Comparison of ENCODE assay signal across 9 mouse cellular contexts in genomic region chr3:73708410-73708714, GRCm38 (mm10). TPM values are rescaled to one million over a fixed set of nuclear protein-coding genes. Genes with fewer than 3 reads are reported as not detected.
DNase-seq lines count a peak whose midpoint lies in the region; ATAC-seq and TF ChIP-seq lines count a peak whose summit lies in the region.
"Had no signal": no experiment of that assay in that cellular context is flagged by ENCODE, and none has a peak within 500 bp of the region (broad histone marks: within the 10 kb centered on the region; RNA-seq: fewer than 3 reads in every experiment).

Bche (minus strand) TSS chr3:73708415.

- 8% methylated on average over 10 of the region's 10 CpGs for WGBS in liver, adult 2 months
- 12% methylated on average over 10 of the region's 10 CpGs for WGBS in forebrain, embryonic 15.5 days
- WGBS in intestine, embryonic 15.5 days, result 10% methylated on average over 10 of the region's 10 CpGs
- 20% methylated on average over 10 of the region's 10 CpGs for WGBS in neural tube, embryonic 14.5 days

- peak within 1 kb of the TSS; percentile 68 for H3K4me2 ChIP-seq in forebrain, embryonic 15.5 days (replicated peaks)
- H3K4me2 ChIP-seq in intestine, embryonic 15.5 days (replicated peaks), result peak within 1 kb of the TSS; percentile 67
- peak within 1 kb of the TSS; percentile 61 for H3K4me2 ChIP-seq in neural tube, embryonic 14.5 days (ENCODE audit: low read depth, low read length)

- peak within 1 kb of the TSS; percentile 52 for H3K4me3 ChIP-seq in liver, adult 2 months (ENCODE audit: insufficient read depth, low read depth, low read length)
- H3K4me3 ChIP-seq in forebrain, embryonic 15.5 days, result peak within 1 kb of the TSS; percentile 41
- peak within 1 kb of the TSS; percentile 45 for H3K4me3 ChIP-seq in intestine, embryonic 15.5 days (replicated peaks)
- peak within 1 kb of the TSS; percentile 34 for H3K4me3 ChIP-seq in neural tube, embryonic 14.5 days (ENCODE audit: low read depth, low read length)

- no peak for ATAC-seq in forebrain, embryonic 15.5 days (replicated peaks)
- no peak for ATAC-seq in intestine, embryonic 15.5 days
- ATAC-seq in neural tube, embryonic 14.5 days (ENCODE audit: low read depth), result no peak

- peak within 1 kb of the TSS; percentile 90 for H3K27ac ChIP-seq in liver, adult 2 months (replicated peaks; ENCODE audit: insufficient read depth, low read depth, low read length)
- no peak within 1 kb of the TSS for H3K27ac ChIP-seq in forebrain, embryonic 15.5 days (replicated peaks)
- peak within 1 kb of the TSS; percentile 27 for H3K27ac ChIP-seq in intestine, embryonic 15.5 days
- no peak within 1 kb of the TSS for H3K27ac ChIP-seq in neural tube, embryonic 14.5 days (ENCODE audit: low read depth, low read length)

- no peak for TF ChIP-seq CTCF in liver, adult 2 months (IDR thresholded peaks at IDR 0.05; ENCODE audit: low read depth, low read length)

- no peaks in the 10 kb centered on the region for H3K36me3 ChIP-seq in liver, adult 2 months (ENCODE audit: control insufficient read depth, insufficient read depth, low read length)
- H3K36me3 ChIP-seq in forebrain, embryonic 15.5 days, result no peaks in the 10 kb centered on the region
- no peaks in the 10 kb centered on the region for H3K36me3 ChIP-seq in intestine, embryonic 15.5 days
- H3K36me3 ChIP-seq in neural tube, embryonic 14.5 days (ENCODE audit: control insufficient read depth, insufficient read depth, low read length), result no peaks in the 10 kb centered on the region

- peak within 1 kb of the TSS; percentile 75 for H3K9ac ChIP-seq in liver, adult 2 months (ENCODE audit: low read depth, low read length)
- H3K9ac ChIP-seq in forebrain, embryonic 15.5 days (replicated peaks), result peak within 1 kb of the TSS; percentile 36
- H3K9ac ChIP-seq in intestine, embryonic 15.5 days, result peak within 1 kb of the TSS; percentile 41
- H3K9ac ChIP-seq in neural tube, embryonic 14.5 days (replicated peaks; ENCODE audit: low read depth, low read length), result 0 out of 2 replicates have a peak within 1 kb of the TSS, but pooled peaks have one; percentile 0

- H3K4me1 ChIP-seq in liver, adult 2 months (ENCODE audit: control insufficient read depth, insufficient read depth, low read length), result peaks cover 4% of the 10 kb centered on the region
- peaks cover 7% of the 10 kb centered on the region for H3K4me1 ChIP-seq in forebrain, embryonic 15.5 days
- no peaks in the 10 kb centered on the region for H3K4me1 ChIP-seq in intestine, embryonic 15.5 days (replicated peaks)
- H3K4me1 ChIP-seq in neural tube, embryonic 14.5 days (ENCODE audit: control insufficient read depth, insufficient read depth, low read length), result no peaks in the 10 kb centered on the region

- H3K79me2 ChIP-seq in liver, adult 2 months (ENCODE audit: control insufficient read depth, insufficient read depth, low read length), result no peaks in the 10 kb centered on the region

- no peak for TF ChIP-seq POLR2A in liver, adult 2 months (IDR thresholded peaks at IDR 0.05; ENCODE audit: extremely low read depth, insufficient read depth, low read length)

- H3K9me3 ChIP-seq in forebrain, embryonic 15.5 days, result no peaks in the 10 kb centered on the region
- no peaks in the 10 kb centered on the region for H3K9me3 ChIP-seq in intestine, embryonic 15.5 days
- no peaks in the 10 kb centered on the region for H3K9me3 ChIP-seq in neural tube, embryonic 14.5 days (ENCODE audit: control insufficient read depth, low read length)

- no peaks in the 10 kb centered on the region for H3K27me3 ChIP-seq in liver, adult 2 months (ENCODE audit: control insufficient read depth, insufficient read depth, low read length)
- H3K27me3 ChIP-seq in forebrain, embryonic 15.5 days, result no peaks in the 10 kb centered on the region
- no peaks in the 10 kb centered on the region for H3K27me3 ChIP-seq in intestine, embryonic 15.5 days (replicated peaks)
- no peaks in the 10 kb centered on the region for H3K27me3 ChIP-seq in neural tube, embryonic 14.5 days (ENCODE audit: control insufficient read depth, insufficient read depth, low read length)

- DNase-seq in liver, adult 2 months (ENCODE audit: extremely low read depth, low read depth, low spot score), result no peak
- no peak for DNase-seq in liver
- no peak for DNase-seq in ovary, postnatal 36 days (ENCODE audit: low spot score)
- no peak for DNase-seq in MN1 (ENCODE audit: low spot score)
- no peak for DNase-seq in layer of hippocampus, postnatal 14 days (ENCODE audit: low spot score in 2 of 2)

RNA-seq across cellular contexts. Expression of gene Bche, which starts in this region (rescaled TPM):
- total RNA-seq in liver, adult 2 months (2014; rRNA removed), result 118 and 125 TPM in 2 replicates
- polyA plus RNA-seq in liver, adult 2 months (2012; rRNA removed), result 13.8 and 21.4 TPM in 2 replicates
- 0.64 and 0.69 TPM in 2 replicates for polyA plus RNA-seq in forebrain, embryonic 15.5 days (2015; fragmentation: Nextera tagmentation; extraction: Ambion mirVana)
- polyA plus RNA-seq in intestine, embryonic 15.5 days (2015; fragmentation: Nextera tagmentation; extraction: Ambion mirVana), result 6.1 and 6.7 TPM in 2 replicates
- 2.3 and 5.7 TPM in 2 replicates for polyA plus RNA-seq in neural tube, embryonic 14.5 days (2014; fragmentation: Nextera tagmentation; extraction: Ambion mirVana)
- total RNA-seq in layer of hippocampus, postnatal 14 days (2021), result 1 to 10 TPM; 7.3 to 8.0 TPM
- polyA plus RNA-seq: Patski had no signal

Comparison
In these comparisons a context has a peak if more than half of its experiments do, and no peak if none do; other contexts are left out.
1. RNA of gene Bche (total RNA-seq): 118 to 125 TPM in liver, adult 2 months; 7.3 to 8.0 TPM in layer of hippocampus, postnatal 14 days; every median in the first group is over 10 times any median in the second.
2. H3K27ac ChIP-seq: peak in liver, adult 2 months (single experiment) and intestine, embryonic 15.5 days (single experiment); none in forebrain, embryonic 15.5 days (single experiment) and neural tube, embryonic 14.5 days (single experiment).
3. H3K9ac ChIP-seq: peak in every context shown above with its lines; median percentile 75 in liver, adult 2 months; 41 in intestine, embryonic 15.5 days; 36 in forebrain, embryonic 15.5 days; 0 in neural tube, embryonic 14.5 days.
4. Peak in every context shown above with its lines, with median percentiles within 50 percentile points of each other: H3K4me3 ChIP-seq and H3K4me2 ChIP-seq.